Mouse (Mus musculus) embryonic facial prominence, embryonic 10.5 days (tissue): ENCODE data around the gene Oaz3. TPM values are rescaled to one million over a fixed set of nuclear protein-coding genes. Genes with fewer than 3 reads are reported as not detected.

Experiments used
- DNase-seq: peaks from one replicate; pipeline ENCODE4 v3.0.0-alpha.2; 2017; ENCODE audit warnings: low spot score
- H3K27ac ChIP-seq: fragments of 300-500 bp; sonication (generic); replicated peaks from 2 replicates; pipeline ENCODE4 v1.5.1; 2016; ENCODE audit warnings: mild to moderate bottlenecking
- H3K27me3 ChIP-seq: fragments of 300-500 bp; sonication (generic); replicated peaks from 2 replicates; pipeline ENCODE4 v1.6.1; 2016; ENCODE audit warnings: low read depth, mild to moderate bottlenecking; ENCODE audit not compliant: poor library complexity, severe bottlenecking
- H3K36me3 ChIP-seq: fragments of 300-500 bp; sonication (generic); replicated peaks from 2 replicates; pipeline ENCODE4 v1.6.1; 2016; ENCODE audit warnings: mild to moderate bottlenecking, moderate library complexity
- H3K4me1 ChIP-seq: fragments of 300-500 bp; sonication (generic); 2 replicates; pipeline ENCODE4 v1.6.1; 2016
- H3K4me3 ChIP-seq: fragments of 300-500 bp; sonication (generic); 2 replicates; pipeline ENCODE4 v1.5.1; 2016; ENCODE audit warnings: mild to moderate bottlenecking, moderate library complexity
- H3K9me3 ChIP-seq: fragments of 300-500 bp; sonication (generic); 2 replicates; pipeline ENCODE4 v1.6.1; 2016; ENCODE audit warnings: mild to moderate bottlenecking
- WGBS: fragments of 180-500 bp; shearing (Covaris S2); methylation state at CpG from one replicate; pipeline ENCODE4 v1.1.7; 2016; 5-methylcytosine and 5-hydroxymethylcytosine counted together
- polyA plus RNA-seq: library from polyadenylated mRNA; unstranded; fragments of >200 nt; fragmentation: Nextera tagmentation; extraction: Ambion mirVana; gene quantifications from 2 replicates; pipeline ENCODE4 v1.2.1, GENCODE M21; 2016

Gene Oaz3
- polyA plus RNA-seq, 1 experiment from 2014 or later: 0.56 TPM

GRCm38 (mm10) chr3:94441182-94441581, 2.5 kb downstream of the Oaz3 start:
- 45% methylated on average over 3 of the region's 3 CpGs for WGBS
- DNase-seq: no peak
- H3K9me3 ChIP-seq: no peaks in the 10 kb centered on the region

GRCm38 (mm10) chr3:94436420-94436819, 7.3 kb downstream of the Oaz3 start:
- no peak for DNase-seq
- no peak overlapping the region for H3K4me3 ChIP-seq

More at GRCm38 (mm10) chr3:94441182-94441581, 2.5 kb downstream of the Oaz3 start:
- Histone ChIP-seq H3K4me1 (peaks cover 10% of the 10 kb centered on the region), H3K27ac (no peak overlapping the region), H3K4me3 (no peak overlapping the region), H3K27me3 (no peaks in the 10 kb centered on the region), H3K36me3 (peaks cover 18% of the 10 kb centered on the region)

GRCm38 (mm10) chr3:94434305-94434704, 9.4 kb downstream of the Oaz3 start:
- Histone ChIP-seq H3K36me3 (no peaks in the 10 kb centered on the region), H3K9me3 (no peaks in the 10 kb centered on the region), H3K4me3 (no peak overlapping the region), H3K27me3 (no peaks in the 10 kb centered on the region), H3K4me1 (no peaks in the 10 kb centered on the region), H3K27ac (no peak overlapping the region)
- DNase-seq: no peak
- WGBS: 89% methylated on average over 2 of the region's 2 CpGs

More at GRCm38 (mm10) chr3:94436420-94436819, 7.3 kb downstream of the Oaz3 start:
- no peaks in the 10 kb centered on the region for H3K9me3 ChIP-seq
- no peak overlapping the region for H3K27ac ChIP-seq
- no peaks in the 10 kb centered on the region for H3K27me3 ChIP-seq
- H3K36me3 ChIP-seq: no peaks in the 10 kb centered on the region
- no peaks in the 10 kb centered on the region for H3K4me1 ChIP-seq
- 81% methylated on average over 9 of the region's 9 CpGs for WGBS

GRCm38 (mm10) chr3:94430980-94431379, 12.7 kb downstream of the Oaz3 start:
- H3K27me3 ChIP-seq: no peaks in the 10 kb centered on the region
- 79% methylated on average over 2 of the region's 2 CpGs for WGBS
- H3K4me1 ChIP-seq: no peaks in the 10 kb centered on the region
- no peaks in the 10 kb centered on the region for H3K9me3 ChIP-seq
- no peak for DNase-seq
- no peak overlapping the region for H3K4me3 ChIP-seq
- H3K36me3 ChIP-seq: no peaks in the 10 kb centered on the region
- no peak overlapping the region for H3K27ac ChIP-seq

- H3K27ac ChIP-seq: peak within 1 kb of the TSS; percentile 77
- H3K27me3 ChIP-seq: peaks cover 4% of the 10 kb centered on the region; the same call in 1 of the 2 replicates
- no peaks in the 10 kb centered on the region for H3K9me3 ChIP-seq
- H3K36me3 ChIP-seq: no peaks in the 10 kb centered on the region
- 11% methylated on average over 52 of the region's 52 CpGs for WGBS
- DNase-seq: peak; percentile 97
- peak within 1 kb of the TSS; percentile 64 for H3K4me3 ChIP-seq
- peaks cover 13% of the 10 kb centered on the region for H3K4me1 ChIP-seq
Measured at GRCm38 (mm10) chr3:94413031-94413679, 30.6 kb downstream of the Oaz3 start, which contains the start of gene Tdrkh. Gene Tdrkh, plus strand, starts transcription at chr3:94413273.

GRCm38 (mm10) chr3:94412530-94412929, 31.2 kb downstream of the Oaz3 start:
- Histone ChIP-seq H3K4me3 (peak overlapping the region; percentile 64), H3K4me1 (peaks cover 13% of the 10 kb centered on the region), H3K9me3 (no peaks in the 10 kb centered on the region), H3K27me3 (peaks cover 4% of the 10 kb centered on the region; the same call in 1 of the 2 replicates), H3K27ac (peak overlapping the region; percentile 77), H3K36me3 (no peaks in the 10 kb centered on the region)
- 13% methylated on average over 25 of the region's 25 CpGs for WGBS
- no peak for DNase-seq

GRCm38 (mm10) chr3:94405561-94405960, 38.2 kb downstream of the Oaz3 start:
- Histone ChIP-seq H3K36me3 (no peaks in the 10 kb centered on the region), H3K9me3 (no peaks in the 10 kb centered on the region), H3K4me1 (peaks cover 34% of the 10 kb centered on the region), H3K4me3 (no peak overlapping the region), H3K27me3 (peaks cover 49% of the 10 kb centered on the region), H3K27ac (no peak overlapping the region)
- 71% methylated on average over 4 of the region's 4 CpGs for WGBS
- DNase-seq: no peak

GRCm38 (mm10) chr3:94404366-94405054, 39.2 kb downstream of the Oaz3 start:
- peaks cover 44% of the 10 kb centered on the region for H3K4me1 ChIP-seq
- 29% methylated on average over 7 of the region's 7 CpGs for WGBS
- no peak overlapping the region for H3K4me3 ChIP-seq
- no peak overlapping the region for H3K27ac ChIP-seq
- H3K36me3 ChIP-seq: no peaks in the 10 kb centered on the region
- no peaks in the 10 kb centered on the region for H3K9me3 ChIP-seq
- no peak for DNase-seq
- peaks cover 60% of the 10 kb centered on the region for H3K27me3 ChIP-seq

- no peak for DNase-seq
- Histone ChIP-seq H3K27me3 (peaks cover 80% of the 10 kb centered on the region), H3K36me3 (no peaks in the 10 kb centered on the region), H3K9me3 (no peaks in the 10 kb centered on the region), H3K4me3 (no peak overlapping the region), H3K4me1 (peaks cover 53% of the 10 kb centered on the region), H3K27ac (no peak overlapping the region; the same call in 1 of the 2 replicates)
- WGBS: 65% methylated on average over 8 of the region's 8 CpGs
Measured at GRCm38 (mm10) chr3:94402451-94402850, 41.3 kb downstream of the Oaz3 start.

GRCm38 (mm10) chr3:94399663-94400310, 43.9 kb downstream of the Oaz3 start:
- peaks cover 46% of the 10 kb centered on the region for H3K4me1 ChIP-seq
- no peaks in the 10 kb centered on the region for H3K9me3 ChIP-seq
- H3K27ac ChIP-seq: no peak overlapping the region; the same call in 1 of the 2 replicates
- H3K4me3 ChIP-seq: peak overlapping the region; percentile 48
- 37% methylated on average over 5 of the region's 5 CpGs for WGBS
- DNase-seq: no peak
- peaks cover 87% of the 10 kb centered on the region for H3K27me3 ChIP-seq
- H3K36me3 ChIP-seq: no peaks in the 10 kb centered on the region

GRCm38 (mm10) chr3:94398943-94399481, 44.7 kb downstream of the Oaz3 start:
- Histone ChIP-seq H3K27ac (no peak overlapping the region; the same call in 1 of the 2 replicates), H3K36me3 (no peaks in the 10 kb centered on the region), H3K4me1 (peaks cover 38% of the 10 kb centered on the region), H3K27me3 (peaks cover 79% of the 10 kb centered on the region), H3K4me3 (peak overlapping the region; percentile 48), H3K9me3 (no peaks in the 10 kb centered on the region)
- DNase-seq: peak; percentile 54
- 2% methylated on average over 20 of the region's 20 CpGs for WGBS

GRCm38 (mm10) chr3:94398217-94398616, 45.5 kb downstream of the Oaz3 start, which contains the start of gene Lingo4:
Gene Lingo4, plus strand, starts transcription at chr3:94398517.
- peak within 1 kb of the TSS; percentile 48 for H3K4me3 ChIP-seq
- DNase-seq: no peak
- H3K9me3 ChIP-seq: no peaks in the 10 kb centered on the region
- H3K27me3 ChIP-seq: peaks cover 71% of the 10 kb centered on the region
- peaks cover 30% of the 10 kb centered on the region for H3K4me1 ChIP-seq
- H3K27ac ChIP-seq: no peak within 1 kb of the TSS; the same call in 1 of the 2 replicates
- WGBS: 74% methylated on average over 6 of the region's 6 CpGs
- no peaks in the 10 kb centered on the region for H3K36me3 ChIP-seq
